Mouse (Mus musculus) erythroblast, embryonic 14.5 days (primary cell): ENCODE results near the gene Mcu. TPM values are rescaled to one million over a fixed set of nuclear protein-coding genes. Genes with fewer than 3 reads are reported as not detected.

Source experiments
- H3K27me3 ChIP-seq: 2 replicates; pipeline ENCODE4 v1.6.1; 2012; ENCODE audit warnings: inconsistent platforms; ENCODE audit not compliant: control insufficient read depth
- H3K36me3 ChIP-seq: 2 replicates; pipeline ENCODE4 v1.6.1; 2012; ENCODE audit warnings: mild to moderate bottlenecking, inconsistent platforms; ENCODE audit not compliant: control insufficient read depth
- H3K4me1 ChIP-seq: 2 replicates; pipeline ENCODE4 v1.6.1; 2012; ENCODE audit warnings: inconsistent platforms; ENCODE audit not compliant: control insufficient read depth
- H3K4me3 ChIP-seq: replicated peaks from 2 replicates; pipeline ENCODE3; 2012; ENCODE audit warnings: moderate library complexity, mild to moderate bottlenecking, inconsistent platforms
- H3K9me3 ChIP-seq: 2 replicates; pipeline ENCODE4 v1.6.1; 2012; ENCODE audit warnings: low read length, inconsistent platforms, mixed read lengths; ENCODE audit not compliant: control insufficient read depth
- GATA1 ChIP-seq: IDR thresholded peaks from 2 replicates; pipeline ENCODE4 v1.6.1; 2012; ENCODE audit warnings: low read length, inconsistent platforms, mixed read lengths
- TAL1 ChIP-seq: IDR thresholded peaks from 3 replicates; pipeline ENCODE4 v1.6.1; 2012; ENCODE audit warnings: low read length, inconsistent platforms, mixed read lengths
- polyA plus RNA-seq: library from polyadenylated mRNA; stranded (reverse); fragments of >175 nt; gene quantifications from 2 replicates; pipeline ENCODE4 v1.2.3, GENCODE M21; 2012

Mcu gene
- polyA plus RNA-seq, 1 experiment = 0.36 TPM

DNA sequence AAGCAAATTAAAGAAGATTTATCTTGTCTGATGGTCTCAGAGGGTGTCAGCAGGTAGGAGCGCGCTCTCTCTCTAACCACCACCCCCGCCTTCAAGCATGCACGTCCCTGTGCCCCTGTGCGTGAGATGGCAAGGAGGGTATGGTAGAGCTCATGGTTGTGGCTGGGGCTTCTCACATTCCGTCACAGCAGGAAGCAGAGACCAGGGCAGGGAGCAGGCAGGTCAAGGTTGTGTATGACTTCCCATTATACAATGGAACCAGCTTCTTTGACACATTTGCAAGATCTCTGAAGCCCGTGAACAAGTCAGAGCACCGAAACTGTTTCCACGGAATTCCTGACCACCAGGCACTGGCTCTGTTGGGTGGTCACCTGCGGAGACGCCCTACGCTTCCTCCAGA is 206.2 kb downstream of the Mcu start:
- H3K9me3 ChIP-seq = no peaks in the 10 kb centered on the region
- H3K27me3 ChIP-seq = no peaks in the 10 kb centered on the region

DNA sequence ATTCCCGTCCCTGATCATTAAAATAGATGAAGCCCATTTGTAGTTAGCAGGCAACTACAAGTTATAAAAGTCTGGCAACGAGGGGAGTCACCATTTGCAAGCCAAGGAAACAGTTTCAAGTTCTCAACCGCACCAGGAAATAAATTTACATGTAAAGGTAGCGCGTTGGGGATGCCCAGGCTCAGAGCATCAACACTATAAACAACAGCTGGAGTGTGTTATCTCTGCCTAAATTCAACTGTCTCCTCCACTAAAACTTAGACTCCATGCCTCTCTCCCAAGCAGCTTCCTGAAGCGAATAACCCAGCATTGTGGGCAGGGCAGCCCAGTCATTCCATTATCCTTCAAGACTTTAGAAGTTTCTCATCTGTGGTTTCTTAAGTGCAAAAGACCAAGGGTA is 208.0 kb downstream of the Mcu start:
- H3K27me3 ChIP-seq = no peaks in the 10 kb centered on the region
- no peaks in the 10 kb centered on the region for H3K36me3 ChIP-seq
- H3K9me3 ChIP-seq = no peaks in the 10 kb centered on the region
- TF ChIP-seq TAL1 (no peak), GATA1 (no peak)
- no peak overlapping the region for H3K4me3 ChIP-seq
- H3K4me1 ChIP-seq = no peaks in the 10 kb centered on the region

More for the DNA sequence above, 206.2 kb downstream of the Mcu start:
- no peaks in the 10 kb centered on the region for H3K4me1 ChIP-seq
- H3K4me3 ChIP-seq = no peak overlapping the region
- no peak for TF ChIP-seq TAL1
- TF ChIP-seq GATA1 = no peak
- H3K36me3 ChIP-seq = no peaks in the 10 kb centered on the region

DNA sequence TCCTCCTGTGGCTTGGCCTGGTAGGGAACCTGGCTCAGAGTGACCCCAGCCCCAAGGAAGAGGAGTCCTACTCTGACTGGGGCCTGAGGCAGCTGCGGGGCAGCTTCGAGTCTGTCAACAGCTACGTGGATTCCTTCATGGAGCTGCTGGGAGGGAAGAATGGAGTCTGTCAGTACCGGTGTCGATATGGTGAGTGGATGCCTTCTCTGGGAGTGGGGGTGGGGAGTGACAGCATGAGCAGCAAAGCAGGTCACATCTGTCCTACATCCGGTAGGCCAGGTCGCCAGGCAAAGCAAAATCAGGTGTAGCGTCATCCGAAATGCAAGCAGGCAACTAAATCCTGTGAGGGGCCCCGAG is 212.7 kb downstream of the Mcu start:
- Histone ChIP-seq H3K36me3 (no peaks in the 10 kb centered on the region), H3K27me3 (no peaks in the 10 kb centered on the region), H3K4me3 (peak overlapping the region; percentile 54), H3K4me1 (no peaks in the 10 kb centered on the region), H3K9me3 (no peaks in the 10 kb centered on the region)
- TF ChIP-seq GATA1 = no peak
- TF ChIP-seq TAL1 = no peak

DNA sequence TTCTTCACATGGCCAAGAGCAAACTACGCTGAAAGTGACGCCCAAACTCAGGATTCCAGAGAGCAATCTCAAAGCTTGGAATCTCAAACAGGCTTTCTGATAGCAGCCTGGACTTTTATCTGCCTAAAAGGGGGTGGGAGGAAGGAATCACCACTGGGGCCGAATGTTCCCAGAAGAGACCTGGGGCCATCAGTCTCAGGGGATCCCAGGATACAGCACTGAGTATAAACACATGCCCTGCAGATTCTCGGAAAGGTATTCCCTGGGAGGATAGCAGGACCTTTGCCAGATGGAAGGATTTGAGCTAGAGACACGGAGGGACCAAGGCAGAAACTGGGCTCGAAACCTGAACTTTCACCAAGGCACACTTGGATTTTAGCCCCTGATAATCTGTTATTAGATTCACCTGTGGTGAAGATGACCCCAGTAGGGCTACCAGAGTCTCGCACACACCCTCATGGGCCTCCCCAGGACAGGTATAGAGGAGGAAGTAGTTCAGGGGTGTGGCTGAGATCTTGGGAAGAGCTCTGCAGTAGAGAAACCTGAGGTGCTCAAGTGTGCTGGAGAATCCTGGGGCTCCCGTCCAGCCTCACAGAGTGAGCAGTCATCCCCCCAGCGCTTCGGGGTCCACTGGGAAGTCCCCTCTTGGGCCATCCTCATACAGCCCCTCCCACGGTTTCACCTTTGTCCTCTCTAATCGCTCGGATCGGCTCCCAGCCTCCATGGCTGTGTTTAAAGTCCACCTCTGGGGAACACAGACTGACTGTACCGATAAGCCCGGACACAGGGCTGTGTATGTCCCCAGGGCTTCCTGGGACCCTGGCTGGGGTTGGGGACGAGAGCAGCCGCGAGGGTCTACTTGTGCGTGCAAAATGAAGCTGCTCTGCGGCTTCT is 213.3 kb downstream of the Mcu start, which contains the start of gene Pla2g12b:
TSS of gene Pla2g12b (plus strand) at position 762 of the 894 bp plus-strand sequence.
- H3K4me3 ChIP-seq = peak within 1 kb of the TSS; percentile 54
- no peaks in the 10 kb centered on the region for H3K27me3 ChIP-seq
- no peaks in the 10 kb centered on the region for H3K9me3 ChIP-seq
- H3K4me1 ChIP-seq = no peaks in the 10 kb centered on the region
- no peaks in the 10 kb centered on the region for H3K36me3 ChIP-seq
- TF ChIP-seq GATA1 (no peak), TAL1 (no peak)

Other genes with a start within 250 kb of the Mcu start
- gene Gm10273, start 221.1 kb downstream of the Mcu start, polyA plus RNA-seq = 0.04 and 0.09 TPM in 2 replicates
- gene Pla2g12b, start 213.0 kb downstream of the Mcu start, polyA plus RNA-seq = not detected in 2 replicates
- 0.08 and 0.09 TPM in 2 replicates for gene Oit3, start 174.9 kb downstream of the Mcu start, polyA plus RNA-seq
- not detected in 2 replicates for gene Gm10322, start 629 bp downstream of the Mcu start, polyA plus RNA-seq
- gene Micu1, start 85.8 kb upstream of the Mcu start, polyA plus RNA-seq = 7.2 and 7.5 TPM in 2 replicates